Mouse (Mus musculus) olfactory bulb, adult 2 months (tissue): Measurements from ENCODE around the gene Mettl7a1.

ENCODE experiments used
- CTCF ChIP-seq: fragments of 200-500 bp; IDR thresholded peaks from 2 replicates; pipeline ENCODE4 v1.5.1; 2012; ENCODE audit warnings: low read depth, mild to moderate bottlenecking, low read length, moderate library complexity; ENCODE audit not compliant: insufficient read depth
- POLR2A ChIP-seq: fragments of 200-500 bp; IDR thresholded peaks from 2 replicates; pipeline ENCODE4 v1.6.1; 2012; ENCODE audit warnings: mild to moderate bottlenecking, low read depth, low read length, moderate library complexity; ENCODE audit not compliant: insufficient read depth

DNA sequence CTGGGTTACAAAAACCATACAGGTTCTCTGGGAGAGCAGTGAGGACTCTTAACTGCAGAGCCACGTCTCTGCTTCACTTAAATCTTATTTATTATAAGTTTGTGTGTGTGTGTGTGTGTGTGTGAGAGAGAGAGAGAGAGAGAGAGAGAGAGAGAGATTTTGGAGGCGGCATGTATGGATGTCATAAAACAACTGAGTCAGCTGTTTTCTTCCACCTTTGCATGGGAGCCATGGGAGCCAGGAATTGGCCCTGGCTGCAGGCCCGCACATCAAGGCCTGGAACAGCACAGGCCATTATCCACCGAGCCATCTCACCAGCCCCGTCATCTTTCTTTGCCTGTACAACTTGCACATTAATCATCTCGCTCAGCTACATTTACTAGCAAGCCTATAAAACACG is 63.2 kb downstream of the Mettl7a1 start:
- TF ChIP-seq POLR2A: no peak
- no peak for TF ChIP-seq CTCF
